Mouse (Mus musculus): ENCODE measurements at regions not wholly inside any gene's neighbourhood (a gene's known extent, or its start where the extent isn't known, plus 50 kb on each side); places are given as distances from the start of the nearest gene placed in this dataset.
A peak's percentile ranks its signal among the peaks of the same experiment; 100 is the strongest.
"Not testable (repeated sequence)": the region's sequence is repeated elsewhere in the genome, so short reads cannot be mapped to it uniquely, and the experiment has no call there.

- DNase-seq (ENCODE audit: inconsistent age in 2 of 2, low spot score in 1 of 2) = no peak
Observed at GRCm38 (mm10) chr16:84625110-84625722, 110.3 kb downstream of the A730009L09Rik start.

- peak in 1 of 2 experiments; percentile 21 for DNase-seq (ENCODE audit: inconsistent age in 2 of 2, low spot score in 1 of 2)
Observed at GRCm38 (mm10) chr16:84627052-84627451, 108.5 kb downstream of the Mrpl39 start.

GRCm38 (mm10) chr16:84629868-84630267, 105.7 kb downstream of the Mrpl39 start:
- no peak for DNase-seq (ENCODE audit: inconsistent age in 2 of 2, low spot score in 1 of 2)

GRCm38 (mm10) chr16:84644446-84644845, 91.1 kb downstream of the Mrpl39 start:
- not testable (repeated sequence) for DNase-seq (ENCODE audit: inconsistent age in 2 of 2, low spot score in 1 of 2)

- DNase-seq (ENCODE audit: inconsistent age in 2 of 2, low spot score in 1 of 2) = no peak
Observed at GRCm38 (mm10) chr16:84646172-84646684, 89.3 kb downstream of the Mrpl39 start.

GRCm38 (mm10) chr16:84650646-84651045, 84.9 kb downstream of the Mrpl39 start:
- no peak for DNase-seq (ENCODE audit: inconsistent age in 2 of 2, low spot score in 1 of 2)

GRCm38 (mm10) chr16:84653873-84654272, 81.7 kb downstream of the Mrpl39 start:
- DNase-seq (ENCODE audit: inconsistent age in 2 of 2, low spot score in 1 of 2) = no peak

- no peak for DNase-seq (ENCODE audit: inconsistent age in 2 of 2, low spot score in 1 of 2)
Observed at GRCm38 (mm10) chr16:84661879-84662278, 73.7 kb downstream of the Mrpl39 start.

- DNase-seq (ENCODE audit: inconsistent age in 2 of 2, low spot score in 1 of 2) = no peak
Observed at GRCm38 (mm10) chr16:84663581-84663980, 72.0 kb downstream of the Mrpl39 start.
